Mouse (Mus musculus) inflammation-experienced regulatory T-cells, adult 6 months (primary cell): ENCODE measurements around the gene Gm20388. TPM values are rescaled to one million over a fixed set of nuclear protein-coding genes. Genes with fewer than 3 reads are reported as not detected.
"Not testable (repeated sequence)": the region's sequence is repeated elsewhere in the genome, so short reads cannot be mapped to it uniquely, and the experiment has no call there.

ENCODE experiments used
- ATAC-seq: one replicate; pipeline ENCODE4 v1.8.0; 2017
- polyA plus RNA-seq, 3 experiments: library from polyadenylated mRNA; unstranded; fragments of 100-300 nt; shearing (Covaris generic); gene quantifications; one replicate each; pipeline ENCODE4 v1.2.1; 2017

Gm20388 gene
- polyA plus RNA-seq, 3 experiments from 2014 or later = 10.8 to 14.1 (median 11.8) TPM

GRCm38 (mm10) chr8:121300501-121301411 is 1390.1 kb downstream of the Gm20388 start:
- ATAC-seq = peak; percentile 74

GRCm38 (mm10) chr8:121301431-121301830 is 1390.8 kb downstream of the Gm20388 start:
- no peak for ATAC-seq

- ATAC-seq = no peak
Measured at GRCm38 (mm10) chr8:121301978-121302649, 1391.5 kb downstream of the Gm20388 start.

GRCm38 (mm10) chr8:121307723-121308122 is 1397.1 kb downstream of the Gm20388 start:
- ATAC-seq = no peak

- ATAC-seq = no peak
Measured at GRCm38 (mm10) chr8:121310976-121311819, 1400.6 kb downstream of the Gm20388 start.

GRCm38 (mm10) chr8:121313458-121313857 is 1402.8 kb downstream of the Gm20388 start:
- ATAC-seq = no peak

- no peak for ATAC-seq
Measured at GRCm38 (mm10) chr8:121314036-121314435, 1403.4 kb downstream of the Gm20388 start.

GRCm38 (mm10) chr8:121315569-121315968 is 1404.9 kb downstream of the Gm20388 start:
- no peak for ATAC-seq

- ATAC-seq = no peak
Measured at GRCm38 (mm10) chr8:121316009-121316408, 1405.4 kb downstream of the Gm20388 start.

GRCm38 (mm10) chr8:121318756-121319155 is 1408.1 kb downstream of the Gm20388 start:
- ATAC-seq = not testable (repeated sequence)

- ATAC-seq = no peak
Measured at GRCm38 (mm10) chr8:121319491-121319890, 1408.8 kb downstream of the Gm20388 start.

GRCm38 (mm10) chr8:121326164-121326910 is 1415.7 kb downstream of the Gm20388 start:
- ATAC-seq = no peak

GRCm38 (mm10) chr8:121332436-121332835 is 1421.8 kb downstream of the Gm20388 start:
- no peak for ATAC-seq

- no peak for ATAC-seq
Measured at GRCm38 (mm10) chr8:121334495-121335424, 1424.1 kb downstream of the Gm20388 start.

- no peak for ATAC-seq
Measured at GRCm38 (mm10) chr8:121335684-121336083, 1425.0 kb downstream of the Gm20388 start.

GRCm38 (mm10) chr8:121342931-121343330 is 1432.3 kb downstream of the Gm20388 start:
- ATAC-seq = no peak

GRCm38 (mm10) chr8:121344486-121344885 is 1433.8 kb downstream of the Gm20388 start:
- no peak for ATAC-seq

GRCm38 (mm10) chr8:121346175-121346574 is 1435.5 kb downstream of the Gm20388 start:
- no peak for ATAC-seq

- no peak for ATAC-seq
Measured at GRCm38 (mm10) chr8:121346862-121347261, 1436.2 kb downstream of the Gm20388 start.

- no peak for ATAC-seq
Measured at GRCm38 (mm10) chr8:121348998-121349397, 1438.4 kb downstream of the Gm20388 start.

- no peak for ATAC-seq
Measured at GRCm38 (mm10) chr8:121350803-121351202, 1440.2 kb downstream of the Gm20388 start.
